Mouse (Mus musculus): ENCODE data around the gene 2210011C24Rik. TPM values are rescaled to one million over a fixed set of nuclear protein-coding genes. Genes with fewer than 3 reads are reported as not detected.

Gene 2210011C24Rik
- polyA plus RNA-seq, 1 experiment from 2014 or later: not detected

DNA sequence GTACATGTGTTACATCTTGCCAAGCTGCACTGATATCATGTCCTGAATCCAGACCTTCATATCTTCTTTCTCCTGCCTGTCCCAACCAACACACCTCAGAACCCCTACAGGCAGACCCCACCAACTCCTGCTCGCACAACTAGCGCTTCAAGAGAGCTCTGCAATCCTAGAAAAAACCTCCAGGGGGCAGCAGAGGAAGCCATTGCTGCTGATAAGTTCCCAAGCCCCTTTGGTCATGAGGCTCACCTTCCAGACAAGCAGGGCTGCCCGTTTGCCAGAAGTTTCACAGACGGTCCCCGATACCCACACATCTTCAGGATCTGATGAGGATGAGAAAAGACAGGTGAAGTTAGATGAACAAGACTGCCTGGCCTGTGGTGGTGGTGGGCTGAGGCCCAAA lies 27.1 kb upstream of the 2210011C24Rik start:
- no peak overlapping the region for H3K4me3 ChIP-seq
- no peak for ATAC-seq (ENCODE audit: low FRiP score)
- no peaks in the 10 kb centered on the region for H3K36me3 ChIP-seq
- H3K4me1 ChIP-seq: peaks cover 9% of the 10 kb centered on the region
- H3K27ac ChIP-seq: no peak overlapping the region
- H3K9me3 ChIP-seq (replicated peaks): no peaks in the 10 kb centered on the region
- H3K4me2 ChIP-seq (replicated peaks): no peak overlapping the region
- H3K9ac ChIP-seq: no peak overlapping the region
- 8% methylated on average over 5 of the region's 5 CpGs for WGBS
- H3K27me3 ChIP-seq: peaks cover 66% of the 10 kb centered on the region

GRCm38 (mm10) chr8:84038015-84038414 lies 26.0 kb upstream of the 2210011C24Rik start:
- ATAC-seq (ENCODE audit: low FRiP score): no peak
- whole genome bisulfite sequencing: 76% methylated on average over 5 of the region's 5 CpGs
- no peak overlapping the region for H3K9ac ChIP-seq
- H3K4me1 ChIP-seq: peaks cover 9% of the 10 kb centered on the region
- H3K36me3 ChIP-seq: no peaks in the 10 kb centered on the region
- peaks cover 58% of the 10 kb centered on the region for H3K27me3 ChIP-seq
- no peak overlapping the region for H3K4me2 ChIP-seq (replicated peaks)
- H3K27ac ChIP-seq: no peak overlapping the region
- no peaks in the 10 kb centered on the region for H3K9me3 ChIP-seq (replicated peaks)
- H3K4me3 ChIP-seq: no peak overlapping the region

- 76% methylated on average over 4 of the region's 4 CpGs for WGBS
These were observed 20.8 kb upstream of the 2210011C24Rik start for GRCm38 (mm10) chr8:84032777-84033176.

DNA sequence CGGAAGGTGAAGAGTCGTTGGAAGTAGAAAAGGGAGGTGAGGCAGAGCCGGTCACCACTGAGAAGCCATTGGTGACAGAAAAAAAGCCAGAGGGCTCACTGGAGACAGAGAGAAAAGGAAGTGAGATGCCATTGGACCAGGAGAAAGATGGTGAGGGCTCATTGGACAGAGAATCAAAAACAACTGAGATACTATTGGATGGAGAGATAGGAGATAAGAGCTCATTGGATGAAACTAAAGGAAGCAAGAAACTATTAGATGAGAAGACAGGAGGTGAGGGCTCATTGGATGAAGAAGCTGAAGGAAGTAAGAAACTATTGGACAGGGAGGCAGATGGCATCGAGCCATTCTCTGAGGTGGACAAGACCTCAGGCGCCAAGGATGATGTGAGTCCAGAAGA lies 17.3 kb upstream of the 2210011C24Rik start:
- 89% methylated on average over 5 of the region's 5 CpGs for WGBS
- Histone ChIP-seq H3K27ac (no peak overlapping the region), H3K36me3 (no peaks in the 10 kb centered on the region), H3K4me1 (peaks cover 9% of the 10 kb centered on the region), H3K27me3 (peaks cover 44% of the 10 kb centered on the region), H3K9ac (no peak overlapping the region), H3K4me3 (no peak overlapping the region), H3K4me2 (replicated peaks) (no peak overlapping the region), H3K9me3 (replicated peaks) (no peaks in the 10 kb centered on the region)
- ATAC-seq (ENCODE audit: low FRiP score): no peak

More at GRCm38 (mm10) chr8:84032777-84033176, 20.8 kb upstream of the 2210011C24Rik start:
- Histone ChIP-seq H3K9ac (no peak overlapping the region), H3K4me3 (no peak overlapping the region), H3K36me3 (no peaks in the 10 kb centered on the region), H3K27ac (no peak overlapping the region), H3K4me2 (replicated peaks) (no peak overlapping the region), H3K27me3 (peaks cover 23% of the 10 kb centered on the region), H3K9me3 (replicated peaks) (no peaks in the 10 kb centered on the region), H3K4me1 (no peaks in the 10 kb centered on the region; the same call in 1 of the 2 replicates)
- no peak for ATAC-seq (ENCODE audit: low FRiP score)

GRCm38 (mm10) chr8:84027449-84027848 lies 15.5 kb upstream of the 2210011C24Rik start:
- Histone ChIP-seq H3K36me3 (no peaks in the 10 kb centered on the region), H3K27me3 (peaks cover 52% of the 10 kb centered on the region), H3K4me1 (peaks cover 9% of the 10 kb centered on the region), H3K4me3 (no peak overlapping the region), H3K4me2 (replicated peaks) (no peak overlapping the region), H3K9ac (no peak overlapping the region), H3K27ac (no peak overlapping the region), H3K9me3 (replicated peaks) (no peaks in the 10 kb centered on the region)
- WGBS: 12% methylated on average over 10 of the region's 10 CpGs
- ATAC-seq (ENCODE audit: low FRiP score): no peak

- peak overlapping the region; percentile 85 for H3K4me2 ChIP-seq (replicated peaks)
- peaks cover 68% of the 10 kb centered on the region for H3K27me3 ChIP-seq
- ATAC-seq (ENCODE audit: low FRiP score): peak; percentile 82
- peak overlapping the region; percentile 60 for H3K9ac ChIP-seq
- H3K36me3 ChIP-seq: no peaks in the 10 kb centered on the region
- H3K4me3 ChIP-seq: peak overlapping the region; percentile 45
- under 1% methylated on average over 40 of the region's 41 CpGs for WGBS
- no peaks in the 10 kb centered on the region for H3K9me3 ChIP-seq (replicated peaks)
- H3K27ac ChIP-seq: no peak overlapping the region
- peaks cover 13% of the 10 kb centered on the region for H3K4me1 ChIP-seq
These were observed 13.9 kb upstream of the 2210011C24Rik start for GRCm38 (mm10) chr8:84025863-84026262.

DNA sequence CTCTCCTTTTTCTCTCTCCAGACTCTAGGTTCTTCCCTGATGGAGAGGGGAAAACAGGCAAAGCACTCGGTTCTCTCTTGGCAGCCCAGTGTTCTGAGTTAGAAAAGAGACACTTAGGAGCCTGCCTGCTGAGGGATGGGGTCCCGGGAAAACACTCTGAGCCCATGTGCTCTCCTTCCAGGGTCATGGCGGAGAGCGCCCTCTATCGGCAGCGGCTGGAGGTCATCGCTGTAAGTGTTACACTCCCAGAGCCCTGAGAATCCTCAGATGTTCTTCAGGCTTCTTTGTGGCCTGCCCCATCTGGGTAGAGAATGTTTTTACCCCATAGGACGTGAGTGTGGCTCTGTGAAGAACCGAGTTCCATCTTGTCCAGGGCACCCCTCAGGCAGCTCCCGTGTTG lies 12.2 kb upstream of the 2210011C24Rik start:
- Histone ChIP-seq H3K27me3 (peaks cover 75% of the 10 kb centered on the region), H3K4me3 (no peak overlapping the region), H3K9ac (no peak overlapping the region), H3K27ac (no peak overlapping the region), H3K36me3 (no peaks in the 10 kb centered on the region), H3K9me3 (replicated peaks) (no peaks in the 10 kb centered on the region), H3K4me1 (peaks cover 13% of the 10 kb centered on the region), H3K4me2 (replicated peaks) (no peak overlapping the region)
- ATAC-seq (ENCODE audit: low FRiP score): no peak
- 15% methylated on average over 10 of the region's 10 CpGs for WGBS

GRCm38 (mm10) chr8:84023631-84024030 lies 11.7 kb upstream of the 2210011C24Rik start:
- H3K4me1 ChIP-seq: peaks cover 13% of the 10 kb centered on the region
- WGBS: 74% methylated on average over 1 of the region's 1 CpGs

DNA sequence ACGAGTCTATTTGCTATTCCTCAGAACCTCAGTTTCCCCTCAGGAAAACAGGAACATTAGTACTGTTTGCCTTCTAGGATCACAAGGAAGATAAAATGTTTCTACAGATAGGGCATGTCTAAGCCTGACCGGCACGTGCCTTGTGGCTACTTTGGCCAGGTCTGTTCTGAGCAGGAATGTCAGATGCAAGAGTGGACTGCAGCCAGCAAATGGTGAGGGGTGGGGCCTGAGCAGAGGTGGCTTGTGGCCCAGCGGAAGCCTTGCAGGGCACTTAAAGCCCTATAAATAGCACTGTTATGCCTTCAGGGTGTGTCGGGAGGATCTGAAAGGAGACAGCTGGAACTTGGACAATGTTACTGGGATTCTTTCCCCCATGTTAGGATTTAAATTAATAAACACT lies 11.1 kb upstream of the 2210011C24Rik start:
- H3K36me3 ChIP-seq: no peaks in the 10 kb centered on the region
- WGBS: 51% methylated on average over 5 of the region's 5 CpGs
- H3K9ac ChIP-seq: no peak overlapping the region
- no peaks in the 10 kb centered on the region for H3K9me3 ChIP-seq (replicated peaks)
- peaks cover 13% of the 10 kb centered on the region for H3K4me1 ChIP-seq
- no peak for ATAC-seq (ENCODE audit: low FRiP score)
- H3K27me3 ChIP-seq: peaks cover 69% of the 10 kb centered on the region
- H3K4me3 ChIP-seq: no peak overlapping the region
- H3K4me2 ChIP-seq (replicated peaks): no peak overlapping the region
- no peak overlapping the region for H3K27ac ChIP-seq

More at GRCm38 (mm10) chr8:84023631-84024030, 11.7 kb upstream of the 2210011C24Rik start:
- no peak overlapping the region for H3K4me3 ChIP-seq
- H3K4me2 ChIP-seq (replicated peaks): no peak overlapping the region
- ATAC-seq (ENCODE audit: low FRiP score): no peak
- H3K9ac ChIP-seq: no peak overlapping the region
- H3K9me3 ChIP-seq (replicated peaks): no peaks in the 10 kb centered on the region
- no peaks in the 10 kb centered on the region for H3K36me3 ChIP-seq
- peaks cover 75% of the 10 kb centered on the region for H3K27me3 ChIP-seq
- no peak overlapping the region for H3K27ac ChIP-seq

- Histone ChIP-seq H3K9me3 (replicated peaks) (no peaks in the 10 kb centered on the region), H3K9ac (peak overlapping the region; percentile 24; the same call in 1 of the 2 replicates), H3K27me3 (peaks cover 60% of the 10 kb centered on the region), H3K4me3 (no peak overlapping the region), H3K4me2 (replicated peaks) (peak overlapping the region; percentile 21; the same call in 1 of the 2 replicates), H3K36me3 (no peaks in the 10 kb centered on the region), H3K4me1 (peaks cover 13% of the 10 kb centered on the region), H3K27ac (no peak overlapping the region)
- no peak for ATAC-seq (ENCODE audit: low FRiP score)
- WGBS: 39% methylated on average over 12 of the region's 12 CpGs
These were observed 9.6 kb upstream of the 2210011C24Rik start for GRCm38 (mm10) chr8:84021569-84021968.

GRCm38 (mm10) chr8:84021096-84021495 lies 9.1 kb upstream of the 2210011C24Rik start, which contains the start of gene Palm3:
Gene Palm3, plus strand, starts transcription at chr8:84021471.
- WGBS: 5% methylated on average over 17 of the region's 18 CpGs

GRCm38 (mm10) chr8:84019738-84020137 lies 7.8 kb upstream of the 2210011C24Rik start:
- H3K4me1 ChIP-seq: peaks cover 4% of the 10 kb centered on the region
- no peaks in the 10 kb centered on the region for H3K9me3 ChIP-seq (replicated peaks)
- H3K4me3 ChIP-seq: no peak overlapping the region
- H3K4me2 ChIP-seq (replicated peaks): no peak overlapping the region
- H3K27me3 ChIP-seq: peaks cover 47% of the 10 kb centered on the region
- H3K36me3 ChIP-seq: no peaks in the 10 kb centered on the region
- no peak overlapping the region for H3K9ac ChIP-seq
- ATAC-seq (ENCODE audit: low FRiP score): no peak
- WGBS: 84% methylated on average over 9 of the region's 9 CpGs
- H3K27ac ChIP-seq: no peak overlapping the region

More at GRCm38 (mm10) chr8:84021096-84021495, 9.1 kb upstream of the 2210011C24Rik start, which contains the start of gene Palm3:
- Histone ChIP-seq H3K27me3 (peaks cover 55% of the 10 kb centered on the region), H3K4me2 (replicated peaks) (peak within 1 kb of the TSS; percentile 21; the same call in 1 of the 2 replicates), H3K9ac (peak within 1 kb of the TSS; percentile 24; the same call in 1 of the 2 replicates), H3K27ac (no peak within 1 kb of the TSS), H3K9me3 (replicated peaks) (no peaks in the 10 kb centered on the region), H3K4me1 (peaks cover 8% of the 10 kb centered on the region), H3K4me3 (no peak within 1 kb of the TSS), H3K36me3 (no peaks in the 10 kb centered on the region)
- ATAC-seq (ENCODE audit: low FRiP score): no peak

- no peak overlapping the region for H3K9ac ChIP-seq
- H3K27ac ChIP-seq: no peak overlapping the region
- WGBS: 95% methylated on average over 5 of the region's 5 CpGs
- no peaks in the 10 kb centered on the region for H3K36me3 ChIP-seq
- ATAC-seq (ENCODE audit: low FRiP score): no peak
- no peaks in the 10 kb centered on the region for H3K9me3 ChIP-seq (replicated peaks)
- peaks cover 17% of the 10 kb centered on the region for H3K4me1 ChIP-seq
- no peak overlapping the region for H3K4me3 ChIP-seq
- no peak overlapping the region for H3K4me2 ChIP-seq (replicated peaks)
- peaks cover 48% of the 10 kb centered on the region for H3K27me3 ChIP-seq
These were observed 3.9 kb upstream of the 2210011C24Rik start for GRCm38 (mm10) chr8:84015833-84016232.

Measured in hindbrain, embryonic 12.5 days (tissue).